Mouse (Mus musculus) B cell, adult 62 days (primary cell): ENCODE results near the gene Ncln. TPM values are rescaled to one million over a fixed set of nuclear protein-coding genes. Genes with fewer than 3 reads are reported as not detected.

Source experiments
- total RNA-seq: library from RNA; stranded (reverse); gene quantifications from 4 replicates; pipeline ENCODE4 v1.2.4, GENCODE M21; 2023

The Ncln gene
- total RNA-seq = 99.6 to 113 TPM (median 106 TPM) in 4 replicates

DNA sequence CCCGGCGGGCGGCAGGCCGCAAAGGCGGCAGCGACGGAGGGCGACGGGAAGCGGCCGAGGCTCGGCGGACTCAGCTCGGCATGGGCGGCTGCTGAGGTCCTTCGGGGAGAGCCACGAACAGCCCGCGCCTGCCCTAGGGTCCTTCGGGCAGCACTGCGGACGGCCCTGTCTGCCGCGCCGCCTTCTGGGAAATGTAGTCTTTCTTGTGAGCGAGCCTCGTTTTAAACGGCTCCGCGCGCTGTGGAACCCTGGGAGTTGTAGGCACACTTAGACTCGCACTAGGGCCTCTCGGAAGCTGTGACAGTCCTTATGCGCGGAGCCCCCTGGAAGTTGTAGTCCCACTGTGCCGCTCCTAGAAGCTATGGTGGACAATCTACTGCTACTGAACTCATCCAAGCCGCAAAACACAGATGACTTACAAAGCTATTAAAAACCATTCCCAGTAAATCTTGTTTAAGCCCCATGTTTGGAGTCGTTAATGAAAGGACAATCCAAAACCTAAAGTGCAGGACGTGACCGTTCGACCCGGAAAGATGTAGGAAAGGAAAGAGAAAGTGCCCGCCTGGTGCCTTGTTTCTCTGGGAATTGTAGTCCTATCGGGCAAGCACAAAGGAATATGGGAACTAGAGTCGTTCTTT lies at the start of gene Ncln:
TSS of gene Ncln (minus strand) at position 129 of the 638 bp plus-strand sequence.

GRCm38 (mm10) chr10:81545161-81545747 lies 49.1 kb upstream of the Ncln start, which contains the start of gene Gna11:
Gna11 (minus strand) TSS chr10:81545190.

DNA sequence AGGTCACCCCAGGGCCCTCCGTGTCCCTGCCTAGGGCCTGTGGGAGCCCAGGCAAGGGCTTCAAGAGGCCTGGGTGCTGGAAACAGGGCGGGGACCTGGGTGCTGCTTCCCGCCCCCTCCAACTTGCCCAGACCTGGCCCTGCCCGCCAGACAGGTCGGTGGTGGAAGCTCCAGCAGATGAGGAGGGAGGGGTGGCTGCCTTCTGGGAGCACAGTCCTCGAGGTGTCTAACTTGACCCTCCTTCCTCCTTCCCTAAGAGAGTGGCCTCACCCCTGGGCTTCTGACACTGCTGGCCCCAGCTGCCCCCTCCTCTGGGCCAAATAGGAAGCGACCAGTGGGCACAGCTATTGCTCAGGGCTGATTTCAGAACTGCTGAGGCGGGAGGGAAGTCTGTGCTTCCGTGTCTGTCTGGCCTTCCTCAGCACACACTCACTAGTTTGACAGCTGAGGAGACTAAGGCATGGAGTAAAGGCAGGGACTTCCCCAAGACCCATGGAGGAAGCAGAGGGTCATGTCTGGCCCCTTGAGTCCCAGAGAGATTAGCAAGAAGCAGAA lies 27.9 kb upstream of the Ncln start, which contains the start of gene Gna15:
TSS of gene Gna15 (minus strand) at position 175 of the 555 bp plus-strand sequence.

DNA sequence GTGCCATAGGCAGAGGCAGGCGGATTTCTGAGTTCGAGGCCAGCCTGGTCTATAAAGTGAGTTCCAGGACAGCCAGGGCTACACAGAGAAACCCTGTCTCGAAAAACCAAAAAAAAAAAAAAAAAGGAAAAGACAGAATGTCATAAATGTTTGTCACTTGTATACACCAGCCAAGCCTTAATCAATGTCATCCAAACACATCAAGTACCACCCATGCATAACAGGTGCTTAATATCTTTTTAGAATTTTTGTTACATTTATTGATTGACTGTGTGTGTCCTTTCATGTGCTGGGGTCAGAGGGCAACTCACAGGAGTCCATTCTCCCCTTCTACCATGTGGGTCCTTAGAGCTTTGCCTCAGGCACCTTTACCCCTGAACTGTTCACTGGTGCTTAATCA lies 3.8 kb upstream of the Ncln start, which contains the start of gene S1pr4:
TSS of gene S1pr4 (minus strand) at position 101 of the 400 bp plus-strand sequence.

DNA sequence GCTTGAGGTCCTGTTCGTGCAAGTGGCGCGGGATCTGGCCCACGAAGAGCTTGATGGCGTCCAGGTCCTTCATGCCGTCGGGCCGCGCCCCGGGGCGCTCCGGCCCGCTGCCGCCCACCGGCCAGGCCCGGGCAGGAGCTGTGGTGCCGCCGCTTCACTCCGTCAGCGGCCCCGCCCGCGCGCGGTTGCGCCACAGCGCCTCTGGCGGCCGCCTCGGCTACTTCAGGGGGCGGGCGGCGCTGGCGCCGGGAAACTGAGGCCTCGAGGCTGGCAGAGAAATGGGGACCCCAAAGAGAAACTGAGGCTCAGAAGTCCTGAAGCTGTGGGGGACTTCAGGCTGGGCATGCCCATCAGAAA lies 13.7 kb downstream of the Ncln start, which contains the start of gene Celf5:
TSS of gene Celf5 (minus strand) at position 177 of the 357 bp plus-strand sequence.

DNA sequence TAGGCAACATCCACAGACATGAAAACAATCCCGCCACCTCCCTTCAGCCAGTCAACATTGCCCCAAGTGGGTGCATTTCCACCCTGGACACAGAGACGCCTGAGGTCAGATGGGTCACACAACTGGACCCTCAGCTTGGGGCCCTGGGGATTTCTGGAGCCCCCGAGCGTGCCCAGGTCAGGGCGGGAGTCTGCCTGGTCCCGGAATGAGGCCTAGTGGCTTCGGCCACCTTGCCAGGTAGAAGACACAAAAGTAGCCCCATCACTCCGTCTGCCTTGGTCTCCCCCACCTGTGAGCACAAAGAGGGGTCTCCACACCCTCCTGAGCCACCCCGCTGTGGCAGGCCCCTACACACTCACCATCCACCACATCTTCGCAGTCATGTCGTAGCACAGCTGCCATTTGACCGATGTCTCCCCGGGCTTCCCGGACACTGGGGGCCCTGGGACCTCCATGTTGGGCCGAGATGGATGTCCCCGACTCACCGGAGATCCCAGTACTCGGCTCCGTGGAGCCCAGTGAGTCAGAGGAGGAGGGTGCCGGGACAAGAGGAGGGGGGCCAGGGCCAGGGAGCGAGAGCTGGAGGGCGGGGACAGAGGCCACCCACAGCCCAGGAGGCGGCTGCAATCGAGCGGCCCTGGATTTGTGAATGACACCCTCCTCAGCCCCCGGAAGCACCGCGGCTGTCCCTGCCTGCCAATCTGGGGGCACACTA lies 40.9 kb downstream of the Ncln start, which contains the start of gene Nfic:
TSS of gene Nfic (minus strand) at position 455 of the 715 bp plus-strand sequence.

Other genes with a start within 250 kb of the Ncln start
- 25.9 to 37.1 TPM (median 29.9 TPM) in 4 replicates for gene Matk, start 243.5 kb downstream of the Ncln start, total RNA-seq
- 120 to 145 TPM (median 129 TPM) in 4 replicates for gene Mrpl54, start 229.5 kb downstream of the Ncln start, total RNA-seq
- gene Apba3, start 229.4 kb downstream of the Ncln start, total RNA-seq = 22.1 to 30.5 TPM (median 26.9 TPM) in 4 replicates
- 11.7 to 14.1 TPM (median 12.2 TPM) in 4 replicates for gene Tjp3, start 204.8 kb downstream of the Ncln start, total RNA-seq
- 147 to 164 TPM (median 158 TPM) in 4 replicates for gene Pip5k1c, start 203.4 kb downstream of the Ncln start, total RNA-seq
- 45.5 to 50.8 TPM (median 48.1 TPM) in 4 replicates for gene Cactin, start 175.3 kb downstream of the Ncln start, total RNA-seq
- 3.3 to 4.4 TPM (median 3.7 TPM) in 4 replicates for gene Tbxa2r, start 167.7 kb downstream of the Ncln start, total RNA-seq
- 0.57 to 1.1 TPM (median 0.80 TPM) in 4 replicates for gene Gipc3, start 153.1 kb downstream of the Ncln start, total RNA-seq
- gene Hmg20b, start 145.9 kb downstream of the Ncln start, total RNA-seq = 71.5 to 76.8 TPM (median 75.7 TPM) in 4 replicates
- 8.7 to 13.6 TPM (median 9.9 TPM) in 4 replicates for gene Mfsd12, start 138.9 kb downstream of the Ncln start, total RNA-seq
- 5.0 to 8.0 TPM (median 6.8 TPM) in 4 replicates for gene 4930404N11Rik, start 130.6 kb downstream of the Ncln start, total RNA-seq
- 41.9 to 52.4 TPM (median 51.6 TPM) in 4 replicates for gene Fzr1, start 117.9 kb downstream of the Ncln start, total RNA-seq
- 37.0 to 49.1 TPM (median 44.0 TPM) in 4 replicates for gene Dohh, start 112.0 kb downstream of the Ncln start, total RNA-seq
- gene Gm48551, start 111.9 kb downstream of the Ncln start, total RNA-seq = 1.4 to 3.0 TPM (median 2.2 TPM) in 4 replicates
- gene Gm48552, start 107.4 kb downstream of the Ncln start, total RNA-seq = 2.3 to 8.8 TPM (median 6.4 TPM) in 4 replicates
- gene Smim24, start 103.3 kb downstream of the Ncln start, total RNA-seq = 4.3 to 8.4 TPM (median 7.4 TPM) in 4 replicates
- gene Nfic, start 40.8 kb downstream of the Ncln start, total RNA-seq = 18.3 to 24.4 TPM (median 19.5 TPM) in 4 replicates
- not detected in 4 replicates for gene Celf5, start 13.7 kb downstream of the Ncln start, total RNA-seq
- gene S1pr4, start 3.7 kb upstream of the Ncln start, total RNA-seq = 48.2 to 59.1 TPM (median 54.6 TPM) in 4 replicates
- 5.1 to 6.6 TPM (median 5.9 TPM) in 4 replicates for gene Gna15, start 27.8 kb upstream of the Ncln start, total RNA-seq
- 24.1 to 34.4 TPM (median 29.1 TPM) in 4 replicates for gene Gna11, start 48.8 kb upstream of the Ncln start, total RNA-seq
- gene Aes, start 63.1 kb upstream of the Ncln start, total RNA-seq = 294 to 321 TPM (median 315 TPM) in 4 replicates
- gene Tle2, start 78.2 kb upstream of the Ncln start, total RNA-seq = 2.8 to 6.0 TPM (median 4.1 TPM) in 4 replicates
- gene Tle6, start 104.7 kb upstream of the Ncln start, total RNA-seq = 2.2 to 2.5 TPM in 2 of 4 replicates, not detected in the others
- gene BC025920, start 109.9 kb upstream of the Ncln start, total RNA-seq = 2.7 to 4.5 TPM (median 3.1 TPM) in 4 replicates
- 18.6 to 23.1 TPM (median 19.3 TPM) in 4 replicates for gene Sirt6, start 131.4 kb upstream of the Ncln start, total RNA-seq
- 1.1 to 3.1 TPM (median 1.5 TPM) in 4 replicates for gene Ankrd24, start 132.1 kb upstream of the Ncln start, total RNA-seq
- 1.2 to 2.7 TPM (median 2.2 TPM) in 4 replicates for gene Gm10778, start 152.7 kb upstream of the Ncln start, total RNA-seq
- 4.7 to 10.9 TPM (median 7.2 TPM) in 4 replicates for gene Zfp433, start 208.4 kb upstream of the Ncln start, total RNA-seq